Mouse (Mus musculus): ENCODE measurements around the gene Mia2. TPM values are rescaled to one million over a fixed set of nuclear protein-coding genes. Genes with fewer than 3 reads are reported as not detected.

Gene Mia2
- total RNA-seq, 1 experiment from 2014 or later = 216 TPM

- ATAC-seq (replicated peaks in 1 of 2; ENCODE audit: insufficient read depth in 1 of 2, low FRiP score in 2 of 2, low TSS enrichment in 1 of 2, low read depth in 1 of 2, poor library complexity in 2 of 2, severe bottlenecking in 2 of 2) = no peak
Observed at GRCm38 (mm10) chr12:59080461-59080860, 15.1 kb upstream of the Mia2 start.

- ATAC-seq (replicated peaks in 1 of 2; ENCODE audit: insufficient read depth in 1 of 2, low FRiP score in 2 of 2, low TSS enrichment in 1 of 2, low read depth in 1 of 2, poor library complexity in 2 of 2, severe bottlenecking in 2 of 2) = no peak
Observed at GRCm38 (mm10) chr12:59084446-59084845, 11.2 kb upstream of the Mia2 start.

- no peak for ATAC-seq (replicated peaks in 1 of 2; ENCODE audit: insufficient read depth in 1 of 2, low FRiP score in 2 of 2, low TSS enrichment in 1 of 2, low read depth in 1 of 2, poor library complexity in 2 of 2, severe bottlenecking in 2 of 2)
Observed at GRCm38 (mm10) chr12:59086171-59086570, 9.4 kb upstream of the Mia2 start.

GRCm38 (mm10) chr12:59093543-59093942, 2.1 kb upstream of the Mia2 start:
- ATAC-seq (replicated peaks in 1 of 2; ENCODE audit: insufficient read depth in 1 of 2, low FRiP score in 2 of 2, low TSS enrichment in 1 of 2, low read depth in 1 of 2, poor library complexity in 2 of 2, severe bottlenecking in 2 of 2) = no peak

GRCm38 (mm10) chr12:59104771-59105170, 9.2 kb downstream of the Mia2 start:
- no peak for ATAC-seq (replicated peaks in 1 of 2; ENCODE audit: insufficient read depth in 1 of 2, low FRiP score in 2 of 2, low TSS enrichment in 1 of 2, low read depth in 1 of 2, poor library complexity in 2 of 2, severe bottlenecking in 2 of 2)

- no peak for ATAC-seq (replicated peaks in 1 of 2; ENCODE audit: insufficient read depth in 1 of 2, low FRiP score in 2 of 2, low TSS enrichment in 1 of 2, low read depth in 1 of 2, poor library complexity in 2 of 2, severe bottlenecking in 2 of 2)
Observed at GRCm38 (mm10) chr12:59105914-59106313, 10.3 kb downstream of the Mia2 start.

- no peak for ATAC-seq (replicated peaks in 1 of 2; ENCODE audit: insufficient read depth in 1 of 2, low FRiP score in 2 of 2, low TSS enrichment in 1 of 2, low read depth in 1 of 2, poor library complexity in 2 of 2, severe bottlenecking in 2 of 2)
Observed at GRCm38 (mm10) chr12:59106491-59106890, 10.9 kb downstream of the Mia2 start.

GRCm38 (mm10) chr12:59107926-59108325, 12.3 kb downstream of the Mia2 start:
- no peak for ATAC-seq (replicated peaks in 1 of 2; ENCODE audit: insufficient read depth in 1 of 2, low FRiP score in 2 of 2, low TSS enrichment in 1 of 2, low read depth in 1 of 2, poor library complexity in 2 of 2, severe bottlenecking in 2 of 2)

GRCm38 (mm10) chr12:59117184-59117583, 21.6 kb downstream of the Mia2 start:
- no peak for ATAC-seq (replicated peaks in 1 of 2; ENCODE audit: insufficient read depth in 1 of 2, low FRiP score in 2 of 2, low TSS enrichment in 1 of 2, low read depth in 1 of 2, poor library complexity in 2 of 2, severe bottlenecking in 2 of 2)

GRCm38 (mm10) chr12:59125426-59125825, 29.8 kb downstream of the Mia2 start:
- ATAC-seq (replicated peaks in 1 of 2; ENCODE audit: insufficient read depth in 1 of 2, low FRiP score in 2 of 2, low TSS enrichment in 1 of 2, low read depth in 1 of 2, poor library complexity in 2 of 2, severe bottlenecking in 2 of 2) = no peak

GRCm38 (mm10) chr12:59128501-59128900, 32.9 kb downstream of the Mia2 start:
- ATAC-seq (replicated peaks in 1 of 2; ENCODE audit: insufficient read depth in 1 of 2, low FRiP score in 2 of 2, low TSS enrichment in 1 of 2, low read depth in 1 of 2, poor library complexity in 2 of 2, severe bottlenecking in 2 of 2) = no peak

GRCm38 (mm10) chr12:59129038-59129437, 33.4 kb downstream of the Mia2 start:
- no peak for ATAC-seq (replicated peaks in 1 of 2; ENCODE audit: insufficient read depth in 1 of 2, low FRiP score in 2 of 2, low TSS enrichment in 1 of 2, low read depth in 1 of 2, poor library complexity in 2 of 2, severe bottlenecking in 2 of 2)

GRCm38 (mm10) chr12:59129592-59129991, 34.0 kb downstream of the Mia2 start:
- ATAC-seq (replicated peaks in 1 of 2; ENCODE audit: insufficient read depth in 1 of 2, low FRiP score in 2 of 2, low TSS enrichment in 1 of 2, low read depth in 1 of 2, poor library complexity in 2 of 2, severe bottlenecking in 2 of 2) = 0 out of 4 replicates have a peak, but pooled peaks of 1 of the 2 experiments have one; percentile 33

GRCm38 (mm10) chr12:59130249-59130648, 34.6 kb downstream of the Mia2 start:
- peak; percentile 50 to 59; a peak in 3 of 4 replicates for ATAC-seq (replicated peaks in 1 of 2; ENCODE audit: insufficient read depth in 1 of 2, low FRiP score in 2 of 2, low TSS enrichment in 1 of 2, low read depth in 1 of 2, poor library complexity in 2 of 2, severe bottlenecking in 2 of 2)

GRCm38 (mm10) chr12:59130651-59131577, 35.3 kb downstream of the Mia2 start:
- peak; percentile 83 to 88 for ATAC-seq (replicated peaks in 1 of 2; ENCODE audit: insufficient read depth in 1 of 2, low FRiP score in 2 of 2, low TSS enrichment in 1 of 2, low read depth in 1 of 2, poor library complexity in 2 of 2, severe bottlenecking in 2 of 2)

GRCm38 (mm10) chr12:59131578-59131946, 36.0 kb downstream of the Mia2 start:
- ATAC-seq (replicated peaks in 1 of 2; ENCODE audit: insufficient read depth in 1 of 2, low FRiP score in 2 of 2, low TSS enrichment in 1 of 2, low read depth in 1 of 2, poor library complexity in 2 of 2, severe bottlenecking in 2 of 2) = 0 out of 4 replicates have a peak, but pooled peaks of 1 of the 2 experiments have one; percentile 0

- ATAC-seq (replicated peaks in 1 of 2; ENCODE audit: insufficient read depth in 1 of 2, low FRiP score in 2 of 2, low TSS enrichment in 1 of 2, low read depth in 1 of 2, poor library complexity in 2 of 2, severe bottlenecking in 2 of 2) = no peak
Observed at GRCm38 (mm10) chr12:59132462-59132861, 36.9 kb downstream of the Mia2 start.

- no peak for ATAC-seq (replicated peaks in 1 of 2; ENCODE audit: insufficient read depth in 1 of 2, low FRiP score in 2 of 2, low TSS enrichment in 1 of 2, low read depth in 1 of 2, poor library complexity in 2 of 2, severe bottlenecking in 2 of 2)
Observed at GRCm38 (mm10) chr12:59132940-59133339, 37.3 kb downstream of the Mia2 start.
